Mouse (Mus musculus) hindbrain, embryonic 13.5 days (tissue): ENCODE results near the gene Stxbp3. TPM values are rescaled to one million over a fixed set of nuclear protein-coding genes. Genes with fewer than 3 reads are reported as not detected.

Experiments
- ATAC-seq: fragments of 200-750 bp; cut with Nextera tagmentation; 2 replicates; pipeline ENCODE4 v1.8.0; 2017; ENCODE audit warnings: moderate TSS enrichment; ENCODE audit not compliant: low FRiP score
- H3K27ac ChIP-seq: fragments of 300-500 bp; sonication (generic); 2 replicates; pipeline ENCODE4 v1.5.1; 2015; ENCODE audit warnings: inconsistent platforms, mild to moderate bottlenecking, moderate library complexity
- H3K27me3 ChIP-seq: fragments of 300-500 bp; sonication (generic); 2 replicates; pipeline ENCODE4 v1.6.1; 2015; ENCODE audit warnings: mild to moderate bottlenecking, inconsistent platforms
- H3K36me3 ChIP-seq: fragments of 300-500 bp; sonication (generic); 2 replicates; pipeline ENCODE4 v1.6.1; 2015; ENCODE audit warnings: mild to moderate bottlenecking, inconsistent platforms
- H3K4me1 ChIP-seq: fragments of 300-500 bp; sonication (generic); replicated peaks from 2 replicates; pipeline ENCODE4 v1.6.1; 2015; ENCODE audit warnings: inconsistent platforms
- H3K4me2 ChIP-seq: fragments of 300-500 bp; sonication (generic); 2 replicates; pipeline ENCODE4 v1.6.1; 2015; ENCODE audit warnings: inconsistent platforms, mild to moderate bottlenecking, moderate library complexity
- H3K4me3 ChIP-seq: fragments of 300-500 bp; sonication (generic); 2 replicates; pipeline ENCODE4 v1.5.1; 2015; ENCODE audit warnings: mild to moderate bottlenecking, inconsistent platforms
- H3K9ac ChIP-seq: fragments of 300-500 bp; sonication (generic); 2 replicates; pipeline ENCODE4 v1.6.1; 2015; ENCODE audit warnings: mild to moderate bottlenecking, inconsistent platforms
- H3K9me3 ChIP-seq: fragments of 300-500 bp; sonication (generic); 2 replicates; pipeline ENCODE4 v1.6.1; 2016; ENCODE audit warnings: inconsistent platforms
- WGBS: fragments of 180-500 bp; shearing (Covaris S2); methylation state at CpG from one replicate; pipeline ENCODE4 v1.1.7; 2015; 5-methylcytosine and 5-hydroxymethylcytosine counted together
- polyA plus RNA-seq: library from polyadenylated mRNA; unstranded; fragments of >200 nt; fragmentation: Nextera tagmentation; extraction: Ambion mirVana; gene quantifications from 2 replicates; pipeline ENCODE4 v1.2.1, GENCODE M21; 2015

Gene Stxbp3
- polyA plus RNA-seq, 1 experiment from 2014 or later, result 16.7 TPM

- WGBS, result 44% methylated on average over 12 of the region's 12 CpGs
Measured at GRCm38 (mm10) chr3:108855371-108855770, 15.0 kb upstream of the Stxbp3 start.

GRCm38 (mm10) chr3:108853266-108853665 lies 12.9 kb upstream of the Stxbp3 start:
- H3K36me3 ChIP-seq, result no peaks in the 10 kb centered on the region
- 72% methylated on average over 1 of the region's 1 CpGs for WGBS

More at GRCm38 (mm10) chr3:108855371-108855770, 15.0 kb upstream of the Stxbp3 start:
- Histone ChIP-seq H3K4me2 (peak overlapping the region; percentile 3; the same call in 1 of the 2 replicates), H3K27me3 (no peaks in the 10 kb centered on the region), H3K4me3 (no peak overlapping the region), H3K27ac (peak overlapping the region; percentile 71), H3K4me1 (peaks cover 39% of the 10 kb centered on the region), H3K36me3 (no peaks in the 10 kb centered on the region), H3K9me3 (no peaks in the 10 kb centered on the region), H3K9ac (0 out of 2 replicates have a peak overlapping the region, but pooled peaks have one; percentile 26)
- peak; percentile 22; the same call in 1 of the 2 replicates for ATAC-seq

GRCm38 (mm10) chr3:108851996-108852697 lies 11.8 kb upstream of the Stxbp3 start:
- H3K4me2 ChIP-seq, result no peak overlapping the region
- no peak overlapping the region for H3K4me3 ChIP-seq
- H3K36me3 ChIP-seq, result no peaks in the 10 kb centered on the region
- peaks cover 30% of the 10 kb centered on the region for H3K4me1 ChIP-seq
- ATAC-seq, result no peak
- WGBS, result 55% methylated on average over 6 of the region's 6 CpGs
- H3K27ac ChIP-seq, result 0 out of 2 replicates have a peak overlapping the region, but pooled peaks have one; percentile 1
- no peak overlapping the region for H3K9ac ChIP-seq
- H3K9me3 ChIP-seq, result no peaks in the 10 kb centered on the region
- H3K27me3 ChIP-seq, result no peaks in the 10 kb centered on the region

More at GRCm38 (mm10) chr3:108853266-108853665, 12.9 kb upstream of the Stxbp3 start:
- H3K9me3 ChIP-seq, result no peaks in the 10 kb centered on the region
- H3K27me3 ChIP-seq, result no peaks in the 10 kb centered on the region
- no peak overlapping the region for H3K9ac ChIP-seq
- no peak overlapping the region for H3K4me3 ChIP-seq
- peaks cover 35% of the 10 kb centered on the region for H3K4me1 ChIP-seq
- H3K4me2 ChIP-seq, result no peak overlapping the region
- ATAC-seq, result no peak
- no peak overlapping the region for H3K27ac ChIP-seq

- ATAC-seq, result no peak
- no peak overlapping the region for H3K4me2 ChIP-seq
- 89% methylated on average over 3 of the region's 3 CpGs for WGBS
Measured at GRCm38 (mm10) chr3:108851554-108851953, 11.2 kb upstream of the Stxbp3 start.

GRCm38 (mm10) chr3:108851075-108851474 lies 10.7 kb upstream of the Stxbp3 start:
- Histone ChIP-seq H3K27me3 (no peaks in the 10 kb centered on the region), H3K4me1 (peaks cover 27% of the 10 kb centered on the region), H3K4me2 (no peak overlapping the region), H3K36me3 (no peaks in the 10 kb centered on the region), H3K27ac (no peak overlapping the region), H3K9ac (no peak overlapping the region), H3K9me3 (no peaks in the 10 kb centered on the region), H3K4me3 (no peak overlapping the region)
- ATAC-seq, result no peak
- WGBS, result 89% methylated on average over 2 of the region's 2 CpGs

More at GRCm38 (mm10) chr3:108851554-108851953, 11.2 kb upstream of the Stxbp3 start:
- H3K4me1 ChIP-seq, result peaks cover 30% of the 10 kb centered on the region
- no peak overlapping the region for H3K4me3 ChIP-seq
- no peaks in the 10 kb centered on the region for H3K27me3 ChIP-seq
- no peak overlapping the region for H3K27ac ChIP-seq
- no peaks in the 10 kb centered on the region for H3K9me3 ChIP-seq
- H3K9ac ChIP-seq, result no peak overlapping the region
- H3K36me3 ChIP-seq, result no peaks in the 10 kb centered on the region

GRCm38 (mm10) chr3:108850506-108850905 lies 10.2 kb upstream of the Stxbp3 start:
- Histone ChIP-seq H3K9me3 (no peaks in the 10 kb centered on the region), H3K4me3 (no peak overlapping the region), H3K4me1 (peaks cover 22% of the 10 kb centered on the region), H3K9ac (no peak overlapping the region), H3K27ac (no peak overlapping the region), H3K4me2 (no peak overlapping the region), H3K36me3 (no peaks in the 10 kb centered on the region), H3K27me3 (no peaks in the 10 kb centered on the region)
- ATAC-seq, result no peak
- 48% methylated on average over 3 of the region's 3 CpGs for WGBS

GRCm38 (mm10) chr3:108846616-108847015 lies 6.3 kb upstream of the Stxbp3 start:
- Histone ChIP-seq H3K4me3 (no peak overlapping the region), H3K36me3 (no peaks in the 10 kb centered on the region), H3K4me1 (0 out of 2 replicates have a peak, but pooled peaks cover 8% of the 10 kb centered on the region), H3K4me2 (no peak overlapping the region), H3K27ac (no peak overlapping the region), H3K9ac (no peak overlapping the region), H3K27me3 (no peaks in the 10 kb centered on the region), H3K9me3 (no peaks in the 10 kb centered on the region)
- WGBS, result 85% methylated on average over 3 of the region's 3 CpGs
- no peak for ATAC-seq

GRCm38 (mm10) chr3:108844521-108844920 lies 4.2 kb upstream of the Stxbp3 start:
- H3K27ac ChIP-seq, result no peak overlapping the region
- no peak overlapping the region for H3K9ac ChIP-seq
- no peaks in the 10 kb centered on the region for H3K27me3 ChIP-seq
- no peaks in the 10 kb centered on the region for H3K36me3 ChIP-seq
- ATAC-seq, result no peak
- H3K4me1 ChIP-seq, result no peaks in the 10 kb centered on the region
- no peak overlapping the region for H3K4me3 ChIP-seq
- 80% methylated on average over 5 of the region's 5 CpGs for WGBS
- no peak overlapping the region for H3K4me2 ChIP-seq
- H3K9me3 ChIP-seq, result no peaks in the 10 kb centered on the region

GRCm38 (mm10) chr3:108844026-108844425 lies 3.7 kb upstream of the Stxbp3 start:
- Histone ChIP-seq H3K4me1 (peaks cover 2% of the 10 kb centered on the region; the same call in 1 of the 2 replicates), H3K27me3 (no peaks in the 10 kb centered on the region), H3K4me3 (no peak overlapping the region), H3K9me3 (no peaks in the 10 kb centered on the region), H3K27ac (no peak overlapping the region), H3K36me3 (no peaks in the 10 kb centered on the region), H3K4me2 (no peak overlapping the region), H3K9ac (no peak overlapping the region)
- ATAC-seq, result no peak
- WGBS, result 92% methylated on average over 6 of the region's 6 CpGs

- no peak overlapping the region for H3K9ac ChIP-seq
- peak overlapping the region; percentile 74 for H3K4me3 ChIP-seq
- H3K27me3 ChIP-seq, result no peaks in the 10 kb centered on the region
- peak; percentile 78 for ATAC-seq
- WGBS, result 57% methylated on average over 4 of the region's 4 CpGs
- H3K4me2 ChIP-seq, result peak overlapping the region; percentile 76
- H3K4me1 ChIP-seq, result peaks cover 15% of the 10 kb centered on the region; the same call in 1 of the 2 replicates
- no peaks in the 10 kb centered on the region for H3K9me3 ChIP-seq
- no peaks in the 10 kb centered on the region for H3K36me3 ChIP-seq
- no peak overlapping the region for H3K27ac ChIP-seq
Measured at GRCm38 (mm10) chr3:108840716-108841054, 359 bp upstream of the Stxbp3 start.

GRCm38 (mm10) chr3:108839647-108839999 lies 703 bp downstream of the Stxbp3 start:
- Histone ChIP-seq H3K27ac (peak overlapping the region; percentile 72), H3K27me3 (no peaks in the 10 kb centered on the region), H3K36me3 (no peaks in the 10 kb centered on the region), H3K4me3 (peak overlapping the region; percentile 74), H3K4me2 (peak overlapping the region; percentile 76), H3K9ac (peak overlapping the region; percentile 81), H3K9me3 (no peaks in the 10 kb centered on the region), H3K4me1 (peaks cover 15% of the 10 kb centered on the region; the same call in 1 of the 2 replicates)
- WGBS, result 11% methylated on average over 8 of the region's 8 CpGs
- ATAC-seq, result no peak

- H3K4me1 ChIP-seq, result peaks cover 15% of the 10 kb centered on the region; the same call in 1 of the 2 replicates
- H3K9me3 ChIP-seq, result no peaks in the 10 kb centered on the region
- 83% methylated on average over 7 of the region's 7 CpGs for WGBS
- no peak overlapping the region for H3K27ac ChIP-seq
- H3K4me3 ChIP-seq, result peak overlapping the region; percentile 74; the same call in 1 of the 2 replicates
- no peak for ATAC-seq
- H3K27me3 ChIP-seq, result no peaks in the 10 kb centered on the region
- no peaks in the 10 kb centered on the region for H3K36me3 ChIP-seq
- H3K9ac ChIP-seq, result no peak overlapping the region
- H3K4me2 ChIP-seq, result peak overlapping the region; percentile 76
Measured at GRCm38 (mm10) chr3:108838980-108839379, 1.3 kb downstream of the Stxbp3 start.

GRCm38 (mm10) chr3:108836931-108837330 lies 3.4 kb downstream of the Stxbp3 start:
- Histone ChIP-seq H3K4me2 (no peak overlapping the region), H3K9ac (no peak overlapping the region), H3K4me3 (no peak overlapping the region), H3K27ac (no peak overlapping the region), H3K36me3 (no peaks in the 10 kb centered on the region), H3K4me1 (peaks cover 15% of the 10 kb centered on the region; the same call in 1 of the 2 replicates), H3K9me3 (no peaks in the 10 kb centered on the region), H3K27me3 (no peaks in the 10 kb centered on the region)
- ATAC-seq, result no peak
- WGBS, result 95% methylated on average over 6 of the region's 6 CpGs
